Mouse (Mus musculus) liver, embryonic 13.5 days (tissue): ENCODE results near the gene Orm3. TPM values are rescaled to one million over a fixed set of nuclear protein-coding genes. Genes with fewer than 3 reads are reported as not detected.
A peak's percentile ranks its signal among the peaks of the same experiment; 100 is the strongest.

Experiments used
- ATAC-seq: fragments of 200-750 bp; cut with Nextera tagmentation; 2 replicates; pipeline ENCODE4 v1.8.0; 2017; ENCODE audit warnings: low read depth, mild to moderate bottlenecking, moderate number of reproducible peaks, moderate library complexity
- DNase-seq: peaks from one replicate; pipeline ENCODE4 v3.0.0; 2022
- H3K27ac ChIP-seq: fragments of 300-500 bp; sonication (generic); 2 replicates; pipeline ENCODE4 v1.5.1; 2015; ENCODE audit warnings: moderate library complexity, mild to moderate bottlenecking, inconsistent platforms
- H3K27me3 ChIP-seq: fragments of 300-500 bp; sonication (generic); 2 replicates; pipeline ENCODE4 v1.6.1; 2015; ENCODE audit warnings: mild to moderate bottlenecking, inconsistent platforms
- H3K36me3 ChIP-seq: fragments of 300-500 bp; sonication (generic); 2 replicates; pipeline ENCODE4 v1.6.1; 2015; ENCODE audit warnings: mild to moderate bottlenecking, inconsistent platforms
- H3K4me1 ChIP-seq: fragments of 300-500 bp; sonication (generic); replicated peaks from 2 replicates; pipeline ENCODE4 v1.6.1; 2015; ENCODE audit warnings: inconsistent platforms
- H3K4me2 ChIP-seq: fragments of 300-500 bp; sonication (generic); 2 replicates; pipeline ENCODE4 v1.6.1; 2015; ENCODE audit warnings: inconsistent platforms, mild to moderate bottlenecking, moderate library complexity
- H3K4me3 ChIP-seq: fragments of 300-500 bp; sonication (generic); replicated peaks from 2 replicates; pipeline ENCODE4 v1.5.1; 2015; ENCODE audit warnings: mild to moderate bottlenecking, inconsistent platforms
- H3K9ac ChIP-seq: fragments of 300-500 bp; sonication (generic); 2 replicates; pipeline ENCODE4 v1.6.1; 2015; ENCODE audit warnings: mild to moderate bottlenecking, inconsistent platforms
- H3K9me3 ChIP-seq: fragments of 300-500 bp; sonication (generic); replicated peaks from 2 replicates; pipeline ENCODE4 v1.6.1; 2016; ENCODE audit warnings: inconsistent platforms
- WGBS: fragments of 180-500 bp; shearing (Covaris S2); methylation state at CpG from one replicate; pipeline ENCODE4 v1.1.7; 2015; ENCODE audit not compliant: insufficient replicate concordance; 5-methylcytosine and 5-hydroxymethylcytosine counted together
- polyA plus RNA-seq: library from polyadenylated mRNA; unstranded; fragments of >200 nt; fragmentation: Nextera tagmentation; extraction: Ambion mirVana; gene quantifications from 2 replicates; pipeline ENCODE4 v1.2.1, GENCODE M21; 2015

Gene Orm3
- polyA plus RNA-seq, 1 experiment from 2014 or later: not detected

DNA sequence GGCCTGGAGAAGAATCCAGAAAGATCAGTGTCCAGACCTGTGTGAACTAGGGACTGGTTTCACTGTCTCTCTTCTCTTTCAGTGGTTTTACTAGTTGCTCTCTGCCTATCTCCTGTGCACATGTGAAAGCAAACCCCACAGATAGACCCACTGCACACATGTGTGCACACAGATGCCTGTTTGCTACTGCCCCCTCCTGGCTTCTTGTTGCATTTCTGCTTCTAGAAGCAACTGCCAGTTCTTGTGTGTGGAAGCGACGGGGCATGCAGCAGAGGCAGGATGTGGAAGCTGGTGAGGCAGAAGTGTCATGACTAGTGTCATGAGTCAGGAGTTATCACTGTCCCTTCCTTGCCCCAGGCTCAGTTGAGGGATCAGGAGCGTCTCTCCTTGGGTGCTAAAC is 15.9 kb downstream of the Orm3 start:
- H3K27ac ChIP-seq: peak overlapping the region; percentile 99
- no peaks in the 10 kb centered on the region for H3K9me3 ChIP-seq
- no peaks in the 10 kb centered on the region for H3K27me3 ChIP-seq
- no peak overlapping the region for H3K4me2 ChIP-seq
- H3K36me3 ChIP-seq: peaks cover 29% of the 10 kb centered on the region
- WGBS: 29% methylated on average over 3 of the region's 3 CpGs
- ATAC-seq: no peak
- H3K4me1 ChIP-seq: peaks cover 54% of the 10 kb centered on the region
- no peak overlapping the region for H3K4me3 ChIP-seq
- no peak overlapping the region for H3K9ac ChIP-seq
- DNase-seq: no peak

DNA sequence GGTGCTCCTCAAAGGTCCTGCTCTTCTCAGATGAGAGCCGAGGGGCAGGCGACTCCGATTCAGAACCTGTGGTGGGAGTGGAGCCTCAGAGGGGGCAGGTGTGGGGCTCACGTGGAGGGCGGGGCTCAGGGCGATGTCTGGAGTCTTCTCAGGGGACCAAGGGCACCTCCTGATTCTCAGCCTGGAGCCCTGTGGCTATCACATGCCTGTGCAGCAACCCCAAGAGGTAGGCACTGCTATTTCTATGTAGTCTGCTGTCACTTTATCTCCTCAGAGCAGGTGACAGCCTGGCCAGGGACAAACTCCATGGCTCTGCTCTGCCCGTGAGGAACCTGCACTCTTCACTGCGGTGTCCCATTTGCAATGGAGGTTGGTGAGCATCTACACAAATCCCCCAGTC is 17.4 kb downstream of the Orm3 start:
- Histone ChIP-seq H3K36me3 (peaks cover 37% of the 10 kb centered on the region), H3K27ac (peak overlapping the region; percentile 99), H3K4me2 (peak overlapping the region; percentile 60), H3K9ac (peak overlapping the region; percentile 64; the same call in 1 of the 2 replicates), H3K27me3 (no peaks in the 10 kb centered on the region), H3K4me3 (peak overlapping the region; percentile 14; the same call in 1 of the 2 replicates), H3K4me1 (peaks cover 63% of the 10 kb centered on the region), H3K9me3 (no peaks in the 10 kb centered on the region)
- DNase-seq (peak; percentile 30), ATAC-seq (peak; percentile 72)
- WGBS: 45% methylated on average over 8 of the region's 8 CpGs

DNA sequence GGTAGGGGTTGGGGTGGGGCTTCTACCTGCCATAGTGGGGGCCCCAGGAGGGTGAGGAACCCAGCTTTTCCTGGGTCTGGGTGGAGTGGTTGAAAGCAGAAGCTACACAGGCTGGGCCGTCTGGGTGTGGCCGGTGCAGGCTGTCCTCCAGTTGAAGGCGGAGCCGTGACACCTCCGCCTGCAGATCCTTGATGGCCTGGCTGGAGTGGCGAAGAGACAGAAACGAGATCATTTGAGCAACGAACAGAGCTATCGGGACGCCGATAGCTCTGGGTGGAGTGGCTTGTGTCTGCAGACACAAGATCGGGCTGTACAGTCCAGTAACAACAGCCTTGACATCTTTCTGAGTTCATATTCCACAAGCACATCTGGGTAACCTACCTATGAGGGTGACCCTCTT is 18.4 kb downstream of the Orm3 start:
- Histone ChIP-seq H3K27me3 (no peaks in the 10 kb centered on the region), H3K9ac (peak overlapping the region; percentile 64), H3K36me3 (peaks cover 46% of the 10 kb centered on the region), H3K4me1 (peaks cover 67% of the 10 kb centered on the region), H3K9me3 (no peaks in the 10 kb centered on the region), H3K4me3 (peak overlapping the region; percentile 14; the same call in 1 of the 2 replicates), H3K27ac (peak overlapping the region; percentile 99), H3K4me2 (peak overlapping the region; percentile 60)
- ATAC-seq: peak; percentile 93
- WGBS: 25% methylated on average over 12 of the region's 12 CpGs
- peak; percentile 86 for DNase-seq

DNA sequence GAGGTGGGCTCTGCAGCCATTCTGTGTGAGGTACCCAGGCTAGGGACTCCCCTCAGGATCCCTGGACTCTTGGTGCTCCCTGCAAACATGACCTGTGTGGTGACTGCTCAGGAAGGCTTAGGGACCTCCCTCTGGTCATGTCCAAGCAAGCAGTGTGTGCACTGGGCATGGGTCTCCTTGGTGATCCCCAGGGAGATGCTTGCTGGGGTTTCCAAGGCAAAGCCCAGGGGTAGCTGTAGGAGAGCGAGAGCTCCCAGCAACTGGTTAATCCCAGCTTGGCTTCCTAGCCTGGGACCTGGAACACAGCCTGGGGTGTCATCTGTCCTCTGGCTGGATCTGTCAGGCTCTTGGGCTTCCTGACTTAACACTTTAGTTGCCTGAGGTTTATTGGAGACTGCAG is 19.4 kb downstream of the Orm3 start:
- peaks cover 67% of the 10 kb centered on the region for H3K4me1 ChIP-seq
- H3K36me3 ChIP-seq: peaks cover 52% of the 10 kb centered on the region
- DNase-seq (no peak), ATAC-seq (no peak)
- no peak overlapping the region for H3K4me3 ChIP-seq
- H3K27ac ChIP-seq: peak overlapping the region; percentile 99
- 77% methylated on average over 1 of the region's 1 CpGs for WGBS
- H3K9me3 ChIP-seq: no peaks in the 10 kb centered on the region
- no peaks in the 10 kb centered on the region for H3K27me3 ChIP-seq
- H3K4me2 ChIP-seq: peak overlapping the region; percentile 60
- peak overlapping the region; percentile 64 for H3K9ac ChIP-seq

DNA sequence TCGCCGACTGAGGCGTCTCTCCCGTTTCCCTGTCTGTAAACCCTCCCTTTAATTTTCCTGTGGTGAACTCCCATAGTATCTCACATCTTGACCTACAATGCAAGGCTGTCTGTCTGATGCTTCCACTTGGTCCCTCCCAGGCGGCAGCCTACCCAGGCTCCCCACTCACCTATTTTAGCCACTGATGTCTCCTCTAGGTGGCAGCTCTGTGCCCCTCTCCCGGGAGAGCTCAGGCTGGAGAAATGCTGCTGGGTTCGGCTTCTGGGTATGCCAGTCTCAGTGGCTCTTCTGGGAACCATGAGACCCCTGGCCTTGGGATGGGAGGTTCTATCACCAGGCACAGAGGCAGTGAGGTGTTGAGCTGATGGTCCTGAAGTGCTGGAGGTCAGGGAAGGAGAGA is 21.5 kb downstream of the Orm3 start:
- peaks cover 75% of the 10 kb centered on the region for H3K4me1 ChIP-seq
- no peaks in the 10 kb centered on the region for H3K9me3 ChIP-seq
- ATAC-seq (no peak), DNase-seq (no peak)
- no peak overlapping the region for H3K4me2 ChIP-seq
- 70% methylated on average over 7 of the region's 7 CpGs for WGBS
- H3K36me3 ChIP-seq: peaks cover 66% of the 10 kb centered on the region
- peak overlapping the region; percentile 99; the same call in 1 of the 2 replicates for H3K27ac ChIP-seq
- no peak overlapping the region for H3K9ac ChIP-seq
- H3K4me3 ChIP-seq: no peak overlapping the region
- H3K27me3 ChIP-seq: no peaks in the 10 kb centered on the region

DNA sequence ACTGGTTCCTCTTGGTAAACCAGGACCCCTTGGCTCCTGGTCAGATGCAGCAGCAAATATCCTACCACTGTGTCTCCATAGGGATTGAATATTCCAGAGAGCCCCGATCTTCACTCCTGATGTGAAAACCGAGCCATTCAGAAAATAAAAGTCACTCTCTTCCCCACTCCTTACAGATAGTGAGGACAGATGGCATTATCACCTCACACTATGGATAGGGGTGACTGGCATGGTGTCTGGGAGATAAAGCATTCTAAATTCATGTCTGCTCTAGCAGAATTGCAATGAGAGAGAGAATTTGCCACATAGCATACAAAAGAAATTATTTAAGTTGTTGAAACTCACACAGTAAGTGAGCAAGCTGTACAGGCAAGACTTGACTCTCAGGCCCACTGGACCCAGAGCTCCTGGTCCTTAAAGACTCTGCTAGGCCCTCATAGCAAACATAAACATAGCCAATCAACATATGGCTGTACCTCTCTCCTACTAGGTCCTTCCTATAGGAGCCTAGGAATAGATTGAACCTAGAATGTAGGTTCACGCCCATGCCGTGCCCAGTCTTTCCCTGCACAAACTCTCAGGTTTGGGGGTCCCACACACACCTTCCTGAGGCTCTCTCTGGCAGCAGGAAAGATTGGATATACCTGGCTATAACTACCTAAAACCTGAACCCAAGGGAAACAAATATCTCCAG is 26.9 kb downstream of the Orm3 start:
- Histone ChIP-seq H3K4me2 (peak overlapping the region; percentile 59), H3K4me3 (no peak overlapping the region), H3K9ac (peak overlapping the region; percentile 61), H3K27ac (peak overlapping the region; percentile 86), H3K27me3 (no peaks in the 10 kb centered on the region), H3K9me3 (no peaks in the 10 kb centered on the region), H3K36me3 (peaks cover 44% of the 10 kb centered on the region), H3K4me1 (peaks cover 61% of the 10 kb centered on the region)
- DNase-seq: peak; percentile 49
- 45% methylated on average over 4 of the region's 4 CpGs for WGBS
- ATAC-seq: peak; percentile 85

DNA sequence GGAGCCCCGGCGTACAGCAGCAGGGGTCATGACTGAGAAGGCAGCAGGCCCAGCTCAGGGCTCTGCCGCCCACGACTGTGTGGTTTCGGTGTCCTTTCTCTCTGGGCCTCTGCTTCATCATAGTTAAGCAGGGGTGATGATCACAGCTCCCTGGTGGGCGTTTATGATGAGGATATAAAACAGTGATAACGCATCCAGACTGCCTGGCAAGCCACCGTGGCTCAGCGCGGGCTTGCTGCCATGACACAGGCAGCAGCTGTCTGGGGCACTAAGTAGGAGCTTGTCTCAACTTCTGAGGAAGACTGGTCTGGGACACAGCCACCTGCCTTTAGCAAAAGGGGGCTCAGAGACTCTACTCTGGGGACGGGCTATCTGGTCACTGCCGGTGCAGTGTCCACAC is 27.5 kb downstream of the Orm3 start:
- Histone ChIP-seq H3K27me3 (no peaks in the 10 kb centered on the region), H3K36me3 (peaks cover 38% of the 10 kb centered on the region), H3K4me3 (no peak overlapping the region), H3K9me3 (no peaks in the 10 kb centered on the region), H3K27ac (peak overlapping the region; percentile 86), H3K4me1 (peaks cover 60% of the 10 kb centered on the region), H3K4me2 (0 out of 2 replicates have a peak overlapping the region, but pooled peaks have one; percentile 59), H3K9ac (peak overlapping the region; percentile 61)
- ATAC-seq (peak; percentile 27), DNase-seq (no peak)
- 54% methylated on average over 12 of the region's 12 CpGs for WGBS

DNA sequence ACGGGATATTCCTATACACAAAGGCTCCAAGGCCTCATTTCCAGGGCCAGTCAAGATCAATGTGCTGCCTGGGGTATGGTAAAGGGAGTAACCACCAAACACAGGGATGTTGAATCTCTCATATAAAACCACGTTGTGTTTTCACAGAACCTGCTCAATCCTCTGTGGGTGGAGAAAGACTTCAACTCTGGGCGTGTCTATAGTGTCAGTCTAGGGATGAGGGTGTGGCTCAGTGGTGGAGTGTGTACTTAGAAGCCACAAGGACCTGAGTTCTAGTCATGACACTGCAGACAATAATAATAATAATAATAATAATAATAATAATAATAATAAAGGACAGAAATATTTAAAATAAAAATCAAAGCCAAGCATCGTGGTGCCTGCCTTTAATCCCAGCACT is 28.3 kb downstream of the Orm3 start:
- H3K9ac ChIP-seq: peak overlapping the region; percentile 61
- peak overlapping the region; percentile 86 for H3K27ac ChIP-seq
- ATAC-seq (peak; percentile 73), DNase-seq (no peak)
- 69% methylated on average over 4 of the region's 4 CpGs for WGBS
- no peaks in the 10 kb centered on the region for H3K9me3 ChIP-seq
- H3K4me1 ChIP-seq: peaks cover 62% of the 10 kb centered on the region
- no peaks in the 10 kb centered on the region for H3K27me3 ChIP-seq
- H3K4me2 ChIP-seq: no peak overlapping the region
- H3K4me3 ChIP-seq: no peak overlapping the region
- H3K36me3 ChIP-seq: peaks cover 30% of the 10 kb centered on the region

DNA sequence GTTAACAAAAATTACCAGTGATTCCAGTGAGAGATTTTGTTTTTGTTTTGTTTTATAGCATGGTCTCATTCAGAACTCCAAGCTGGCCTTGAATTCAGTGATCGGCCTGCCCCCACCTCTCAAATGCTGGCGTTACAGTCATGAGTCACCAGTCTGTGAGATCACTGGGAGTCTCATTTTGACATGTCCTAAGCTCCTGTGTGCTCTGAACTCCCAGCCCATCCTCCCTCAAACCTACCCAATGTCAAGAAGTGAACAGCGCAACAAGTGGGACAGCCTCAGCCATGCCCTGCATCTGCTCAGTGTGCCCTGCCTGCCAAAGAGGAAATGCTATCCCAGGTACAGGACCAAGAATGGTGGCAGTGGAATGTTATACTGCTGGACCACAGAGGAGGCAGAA is 29.3 kb downstream of the Orm3 start:
- H3K36me3 ChIP-seq: peaks cover 21% of the 10 kb centered on the region
- DNase-seq (no peak), ATAC-seq (no peak)
- H3K4me2 ChIP-seq: no peak overlapping the region
- H3K27ac ChIP-seq: peak overlapping the region; percentile 34
- no peaks in the 10 kb centered on the region for H3K27me3 ChIP-seq
- H3K4me1 ChIP-seq: peaks cover 72% of the 10 kb centered on the region
- WGBS: 79% methylated on average over 3 of the region's 3 CpGs
- H3K9me3 ChIP-seq: no peaks in the 10 kb centered on the region
- H3K4me3 ChIP-seq: no peak overlapping the region
- no peak overlapping the region for H3K9ac ChIP-seq

DNA sequence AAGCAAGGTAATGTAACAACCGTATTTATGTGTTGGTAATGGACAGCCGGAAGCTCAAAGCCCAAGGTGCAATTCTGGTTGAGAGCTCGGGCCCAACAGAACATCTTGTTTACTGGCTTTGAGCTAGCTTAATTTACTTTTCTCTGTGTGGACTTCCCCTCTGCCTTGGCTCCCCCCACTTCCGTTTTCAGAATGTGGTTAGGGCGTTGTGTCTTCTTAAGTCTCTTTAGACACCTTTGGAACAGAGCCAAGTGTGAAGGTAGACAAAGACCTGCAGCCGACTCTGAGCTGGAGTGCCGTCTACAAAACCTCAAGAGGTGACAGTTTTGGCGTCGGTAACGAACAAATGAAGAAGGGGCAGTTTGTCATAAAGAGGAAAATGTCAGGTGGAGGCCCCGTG is 29.8 kb downstream of the Orm3 start:
- no peaks in the 10 kb centered on the region for H3K9me3 ChIP-seq
- no peak overlapping the region for H3K4me2 ChIP-seq
- H3K9ac ChIP-seq: no peak overlapping the region
- H3K4me1 ChIP-seq: peaks cover 75% of the 10 kb centered on the region
- no peak overlapping the region for H3K4me3 ChIP-seq
- ATAC-seq: no peak
- peak overlapping the region; percentile 34 for H3K27ac ChIP-seq
- DNase-seq: no peak
- WGBS: 40% methylated on average over 11 of the region's 11 CpGs
- no peaks in the 10 kb centered on the region for H3K27me3 ChIP-seq
- H3K36me3 ChIP-seq: peaks cover 18% of the 10 kb centered on the region

DNA sequence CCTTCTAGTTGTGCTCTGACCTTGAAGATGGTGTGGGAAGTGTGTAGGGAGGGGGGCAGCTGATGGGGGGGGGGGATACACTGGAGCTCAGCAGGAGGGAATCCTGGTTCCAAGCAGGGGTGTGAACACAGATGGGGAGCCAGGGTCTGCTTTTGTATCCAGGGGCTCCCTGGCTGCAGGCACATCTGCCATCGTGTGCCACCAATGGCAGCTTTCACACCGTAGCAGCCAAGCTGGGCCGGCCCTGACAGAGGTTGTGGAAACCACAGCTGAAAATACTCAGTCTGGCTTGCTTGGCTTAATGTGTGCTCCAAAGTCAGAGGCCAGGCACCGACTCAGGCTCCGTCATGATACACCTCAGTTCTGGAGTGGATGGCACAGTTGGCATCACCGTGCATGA is 32.1 kb downstream of the Orm3 start:
- no peak overlapping the region for H3K9ac ChIP-seq
- H3K36me3 ChIP-seq: 0 out of 2 replicates have a peak, but pooled peaks cover 7% of the 10 kb centered on the region
- ATAC-seq (no peak), DNase-seq (no peak)
- no peak overlapping the region for H3K27ac ChIP-seq
- H3K4me3 ChIP-seq: no peak overlapping the region
- no peaks in the 10 kb centered on the region for H3K9me3 ChIP-seq
- WGBS: 87% methylated on average over 6 of the region's 6 CpGs
- no peak overlapping the region for H3K4me2 ChIP-seq
- peaks cover 58% of the 10 kb centered on the region for H3K4me1 ChIP-seq
- H3K27me3 ChIP-seq: no peaks in the 10 kb centered on the region
